Mouse (Mus musculus) kidney, embryonic 15.5 days (tissue): ENCODE measurements around the gene Gm29735. TPM values are rescaled to one million over a fixed set of nuclear protein-coding genes. Genes with fewer than 3 reads are reported as not detected.
"Not testable (repeated sequence)": the region's sequence is repeated elsewhere in the genome, so short reads cannot be mapped to it uniquely, and the experiment has no call there.

Experiments used
- ATAC-seq: fragments of 200-750 bp; cut with Nextera tagmentation; replicated peaks from 2 replicates; pipeline ENCODE4 v1.8.0; 2017; ENCODE audit warnings: moderate TSS enrichment; ENCODE audit not compliant: low FRiP score
- H3K27ac ChIP-seq: fragments of 300-500 bp; sonication (generic); 2 replicates; pipeline ENCODE4 v1.5.1; 2015; ENCODE audit warnings: mild to moderate bottlenecking, inconsistent platforms
- H3K27me3 ChIP-seq: fragments of 300-500 bp; sonication (generic); 2 replicates; pipeline ENCODE4 v1.6.1; 2015; ENCODE audit warnings: inconsistent platforms
- H3K36me3 ChIP-seq: fragments of 300-500 bp; sonication (generic); 2 replicates; pipeline ENCODE4 v1.6.1; 2015; ENCODE audit warnings: inconsistent platforms
- H3K4me1 ChIP-seq: fragments of 300-500 bp; sonication (generic); 2 replicates; pipeline ENCODE4 v1.6.1; 2015; ENCODE audit warnings: inconsistent platforms
- H3K4me2 ChIP-seq: fragments of 300-500 bp; sonication (generic); 2 replicates; pipeline ENCODE4 v1.6.1; 2015; ENCODE audit warnings: moderate library complexity, mild to moderate bottlenecking, inconsistent platforms
- H3K4me3 ChIP-seq: fragments of 300-500 bp; sonication (generic); replicated peaks from 2 replicates; pipeline ENCODE4 v1.5.1; 2015; ENCODE audit warnings: mild to moderate bottlenecking, inconsistent platforms
- H3K9ac ChIP-seq: fragments of 300-500 bp; sonication (generic); 2 replicates; pipeline ENCODE4 v1.6.1; 2015; ENCODE audit warnings: mild to moderate bottlenecking, inconsistent platforms
- H3K9me3 ChIP-seq: fragments of 300-500 bp; sonication (generic); replicated peaks from 2 replicates; pipeline ENCODE4 v1.6.1; 2016; ENCODE audit warnings: inconsistent platforms
- WGBS: fragments of 180-500 bp; shearing (Covaris S2); methylation state at CpG from one replicate; pipeline ENCODE4 v1.1.7; 2015; ENCODE audit warnings: mixed read lengths; 5-methylcytosine and 5-hydroxymethylcytosine counted together
- polyA plus RNA-seq: library from polyadenylated mRNA; unstranded; fragments of >200 nt; fragmentation: Nextera tagmentation; extraction: Ambion mirVana; gene quantifications from 2 replicates; pipeline ENCODE4 v1.2.1, GENCODE M21; 2015

Gene Gm29735
- not detected in 2 replicates for polyA plus RNA-seq

DNA sequence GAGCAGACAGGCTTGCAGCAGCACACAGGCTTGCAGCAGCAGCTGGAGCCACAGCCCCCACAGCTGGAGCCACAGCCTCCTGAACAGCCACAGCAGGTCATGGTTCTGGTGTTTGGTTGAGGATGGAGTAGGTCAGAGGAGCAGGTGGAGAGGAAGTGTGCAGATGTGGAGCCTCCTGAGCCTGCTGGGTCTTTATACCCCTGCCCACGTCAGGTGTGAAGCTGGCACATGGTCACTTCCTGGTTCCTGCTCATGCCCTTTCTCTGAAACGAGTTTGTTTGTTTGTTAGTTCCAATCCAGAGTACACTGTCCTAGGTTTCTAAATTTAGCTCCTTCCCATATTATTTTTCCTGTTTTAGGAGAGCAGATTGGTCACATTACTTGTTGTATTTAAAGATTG lies at the start of gene Gm29735:
Gene Gm29735 (minus strand): TSS at position 101 of the 400 bp plus-strand sequence.
- H3K27ac ChIP-seq, H3K36me3 ChIP-seq, H3K4me3 ChIP-seq, H3K9ac ChIP-seq, ATAC-seq, H3K9me3 ChIP-seq, H3K4me2 ChIP-seq, H3K27me3 ChIP-seq, H3K4me1 ChIP-seq: not testable (repeated sequence)
- WGBS: 32% methylated on average over 2 of the region's 2 CpGs

DNA sequence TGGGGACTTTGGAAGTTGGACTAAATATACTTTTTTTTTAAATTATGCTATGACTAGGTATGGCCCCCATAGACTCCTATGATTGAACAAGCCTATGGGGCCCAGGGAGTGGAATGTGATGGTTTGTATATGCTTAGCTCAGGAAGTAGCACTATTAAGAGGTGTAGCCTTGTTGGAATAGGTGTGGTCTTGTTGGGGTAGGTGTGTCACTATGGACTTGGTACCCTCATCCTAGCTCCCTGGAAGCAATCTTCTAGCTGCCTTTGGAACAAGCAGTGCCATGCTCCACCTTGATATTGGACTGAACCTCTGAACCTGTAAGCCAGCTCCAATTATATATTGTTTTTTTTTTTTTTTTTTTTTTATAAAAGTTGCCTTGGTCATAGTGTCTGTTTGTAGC lies 48.6 kb upstream of the Gm29735 start:
- no peaks in the 10 kb centered on the region for H3K27me3 ChIP-seq
- ATAC-seq: no peak
- no peaks in the 10 kb centered on the region for H3K4me1 ChIP-seq
- no peak overlapping the region for H3K9ac ChIP-seq
- H3K4me2 ChIP-seq: no peak overlapping the region
- H3K9me3 ChIP-seq: no peaks in the 10 kb centered on the region
- H3K4me3 ChIP-seq: no peak overlapping the region
- no peak overlapping the region for H3K27ac ChIP-seq
- no peaks in the 10 kb centered on the region for H3K36me3 ChIP-seq

DNA sequence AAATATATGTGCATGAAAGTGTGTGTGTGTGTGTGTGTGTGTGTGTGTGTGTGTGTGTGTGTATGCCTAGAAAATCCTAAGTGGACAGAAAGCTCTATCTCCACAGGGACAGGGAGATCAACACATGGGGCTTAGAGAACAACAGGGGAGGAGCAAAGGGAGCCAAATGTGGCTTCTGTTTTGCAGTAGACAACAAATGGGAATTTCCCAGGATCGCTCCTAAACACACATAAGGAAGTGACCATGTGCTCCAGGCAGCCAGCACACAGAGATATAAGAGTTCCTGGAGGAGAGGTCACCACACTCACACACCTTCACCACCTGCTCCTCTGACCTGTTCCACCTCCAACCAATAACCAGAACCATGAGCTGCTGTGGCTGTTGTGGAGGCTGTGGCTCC lies 44.2 kb upstream of the Gm29735 start, which contains the start of gene Krtap5-3:
Gene Krtap5-3 (plus strand): TSS at position 301 of the 400 bp plus-strand sequence.
- Histone ChIP-seq H3K36me3 (no peaks in the 10 kb centered on the region), H3K4me1 (no peaks in the 10 kb centered on the region), H3K9me3 (no peaks in the 10 kb centered on the region), H3K27ac (no peak within 1 kb of the TSS), H3K9ac (no peak within 1 kb of the TSS), H3K27me3 (no peaks in the 10 kb centered on the region), H3K4me3 (no peak within 1 kb of the TSS), H3K4me2 (no peak within 1 kb of the TSS)
- WGBS: 10% methylated on average over 1 of the region's 1 CpGs
- no peak for ATAC-seq

DNA sequence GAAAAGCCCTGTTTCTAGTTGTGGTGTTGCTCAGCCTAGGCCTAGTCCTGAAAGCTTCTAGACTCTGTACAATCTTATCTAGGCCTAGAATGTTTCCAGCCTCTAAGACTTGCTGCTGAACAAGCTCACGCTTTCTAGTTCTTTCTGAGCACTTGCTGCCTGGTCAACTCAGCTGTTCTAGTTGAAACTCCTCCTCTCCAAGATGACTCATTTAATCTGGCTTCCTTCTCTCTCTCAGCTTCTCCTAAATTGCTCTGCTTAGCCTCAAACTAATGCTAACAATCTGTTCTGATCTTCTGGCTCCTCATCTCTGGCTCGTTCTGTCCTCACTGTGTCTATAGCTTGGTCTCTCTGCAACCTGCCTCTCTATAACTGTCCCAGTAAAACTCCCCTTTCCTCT lies 41.8 kb upstream of the Gm29735 start:
- H3K4me1 ChIP-seq: no peaks in the 10 kb centered on the region
- no peak overlapping the region for H3K4me2 ChIP-seq
- H3K4me3 ChIP-seq: no peak overlapping the region
- no peaks in the 10 kb centered on the region for H3K27me3 ChIP-seq
- H3K36me3 ChIP-seq: no peaks in the 10 kb centered on the region
- no peak for ATAC-seq
- no peak overlapping the region for H3K27ac ChIP-seq
- WGBS: 80% methylated on average over 2 of the region's 2 CpGs
- H3K9ac ChIP-seq: no peak overlapping the region
- no peaks in the 10 kb centered on the region for H3K9me3 ChIP-seq

DNA sequence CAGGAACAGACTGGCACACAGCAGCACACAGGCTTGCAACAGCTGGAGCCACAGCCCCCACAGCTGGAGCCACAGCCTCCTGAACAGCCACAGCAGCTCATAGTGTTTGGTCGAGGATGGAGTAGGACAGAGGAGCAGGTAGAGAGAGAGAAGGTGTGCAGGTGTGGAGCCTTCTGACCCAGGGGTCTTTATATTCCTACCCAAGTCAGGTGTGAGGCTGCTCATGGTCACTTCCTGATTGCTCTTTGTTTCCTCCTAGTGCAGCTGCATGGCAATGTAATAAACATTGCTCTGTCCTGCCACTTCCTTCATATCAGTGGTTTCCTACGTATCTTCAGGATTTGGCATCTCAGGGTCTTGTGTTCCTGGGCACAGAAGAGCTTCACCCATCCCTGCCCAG lies 33.4 kb upstream of the Gm29735 start, which contains the start of gene Gm10153:
Gene Gm10153 (minus strand): TSS at position 101 of the 400 bp plus-strand sequence.
- H3K9me3 ChIP-seq: no peaks in the 10 kb centered on the region
- no peak within 1 kb of the TSS for H3K27ac ChIP-seq

DNA sequence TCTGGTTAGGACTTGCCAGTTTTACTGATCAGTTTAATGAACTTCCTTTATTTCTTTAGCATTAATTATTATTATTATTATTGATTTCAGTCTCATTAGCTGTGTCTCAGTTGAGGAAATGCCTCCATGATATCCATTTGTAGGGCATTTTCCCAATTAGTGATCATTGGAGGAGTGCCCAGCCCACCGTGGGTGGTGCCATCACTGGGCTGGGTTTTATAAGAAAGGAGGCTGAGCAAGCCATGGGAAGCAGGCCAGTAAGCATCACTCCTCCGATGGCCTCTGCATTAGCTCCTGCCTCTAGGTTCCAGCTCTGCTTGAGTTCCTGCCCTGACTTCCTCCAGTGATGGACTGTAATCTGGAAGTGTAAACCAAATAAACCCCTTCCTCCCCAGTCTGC lies 31.2 kb upstream of the Gm29735 start:
- no peaks in the 10 kb centered on the region for H3K4me1 ChIP-seq
- 0 out of 2 replicates have a peak, but pooled peaks cover 3% of the 10 kb centered on the region for H3K27me3 ChIP-seq
- H3K36me3 ChIP-seq: no peaks in the 10 kb centered on the region
- H3K4me2 ChIP-seq: no peak overlapping the region
- 67% methylated on average over 2 of the region's 2 CpGs for WGBS
- no peak overlapping the region for H3K27ac ChIP-seq
- no peak for ATAC-seq
- H3K4me3 ChIP-seq: no peak overlapping the region
- H3K9me3 ChIP-seq: no peaks in the 10 kb centered on the region
- no peak overlapping the region for H3K9ac ChIP-seq

More for the DNA sequence above, 33.4 kb upstream of the Gm29735 start, which contains the start of gene Gm10153:
- ATAC-seq: no peak
- WGBS: 44% methylated on average over 2 of the region's 2 CpGs
- Histone ChIP-seq H3K4me2 (no peak within 1 kb of the TSS), H3K36me3 (no peaks in the 10 kb centered on the region), H3K4me3 (no peak within 1 kb of the TSS), H3K27me3 (0 out of 2 replicates have a peak, but pooled peaks cover 3% of the 10 kb centered on the region), H3K4me1 (no peaks in the 10 kb centered on the region), H3K9ac (no peak within 1 kb of the TSS)

DNA sequence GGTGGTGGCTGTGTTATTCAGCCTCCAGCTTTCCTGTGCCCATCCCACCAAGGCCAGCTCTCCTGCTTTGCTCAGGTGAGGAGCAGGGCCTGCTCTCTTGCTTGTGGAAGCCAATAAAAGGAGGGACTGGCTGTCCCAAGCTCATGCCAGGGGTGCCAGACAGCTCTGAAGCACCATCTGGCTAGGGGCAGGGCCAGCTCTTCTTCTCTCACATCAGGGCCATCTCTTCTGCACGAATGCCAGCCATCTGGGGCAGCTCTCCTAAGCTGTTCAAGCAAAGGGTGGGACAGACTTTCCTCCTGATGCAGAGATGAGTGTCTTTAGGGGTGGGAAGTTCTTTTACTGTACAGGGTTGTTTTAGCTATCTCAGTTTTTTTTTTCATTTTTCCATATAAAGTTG lies 24.1 kb upstream of the Gm29735 start:
- ATAC-seq: no peak
- no peak overlapping the region for H3K4me2 ChIP-seq
- no peaks in the 10 kb centered on the region for H3K27me3 ChIP-seq
- no peak overlapping the region for H3K9ac ChIP-seq
- H3K36me3 ChIP-seq: no peaks in the 10 kb centered on the region
- H3K9me3 ChIP-seq: no peaks in the 10 kb centered on the region
- no peak overlapping the region for H3K4me3 ChIP-seq
- no peaks in the 10 kb centered on the region for H3K4me1 ChIP-seq
- no peak overlapping the region for H3K27ac ChIP-seq
- 61% methylated on average over 1 of the region's 1 CpGs for WGBS

DNA sequence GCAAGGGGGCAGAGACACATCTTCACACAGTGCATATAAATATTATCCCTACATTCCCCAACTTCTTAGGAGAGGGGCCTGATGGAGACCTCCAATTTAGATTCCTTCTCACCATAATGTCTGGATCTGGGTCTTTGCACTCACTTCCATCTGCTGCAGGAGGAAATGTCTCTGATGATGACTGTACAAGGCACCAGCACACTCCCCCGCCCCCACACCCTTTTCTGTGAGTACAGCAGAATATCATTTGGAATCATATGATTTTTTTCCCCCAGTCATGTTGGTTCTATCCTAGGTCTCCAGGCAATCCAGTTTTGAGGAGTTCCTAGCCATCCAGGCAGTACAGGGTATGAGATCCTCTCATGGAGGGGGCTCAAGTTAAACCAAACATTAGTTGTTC lies 21.8 kb upstream of the Gm29735 start:
- Histone ChIP-seq H3K9me3 (no peaks in the 10 kb centered on the region), H3K36me3 (no peaks in the 10 kb centered on the region), H3K9ac (no peak overlapping the region), H3K27ac (no peak overlapping the region), H3K4me3 (no peak overlapping the region), H3K4me1 (no peaks in the 10 kb centered on the region), H3K27me3 (no peaks in the 10 kb centered on the region), H3K4me2 (no peak overlapping the region)
- no peak for ATAC-seq
- 83% methylated on average over 1 of the region's 1 CpGs for WGBS

DNA sequence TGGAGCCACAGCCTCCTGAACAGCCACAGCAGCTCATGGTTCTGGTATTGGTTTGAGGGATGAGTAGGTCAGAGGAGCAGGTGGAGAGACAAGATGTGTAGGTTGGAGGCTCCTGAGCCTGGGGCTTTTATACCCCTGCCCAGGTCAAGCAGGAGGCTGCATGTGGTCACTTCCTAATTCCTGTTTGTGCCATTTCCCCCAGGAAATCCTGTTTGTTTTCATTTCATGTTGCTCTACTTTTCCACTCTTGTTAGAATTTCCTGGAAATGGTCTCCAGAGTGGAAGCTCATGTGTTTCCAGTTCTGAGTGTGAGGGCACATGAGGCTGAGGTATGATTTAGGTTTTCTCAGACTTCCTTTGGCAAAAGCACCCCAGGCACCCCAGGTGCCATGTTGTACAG lies 19.0 kb upstream of the Gm29735 start, which contains the start of gene Krtap5-2:
Gene Krtap5-2 (minus strand): TSS at position 101 of the 400 bp plus-strand sequence.
- ATAC-seq, H3K9ac ChIP-seq, H3K9me3 ChIP-seq, H3K36me3 ChIP-seq, H3K4me1 ChIP-seq, H3K27ac ChIP-seq, H3K4me3 ChIP-seq, H3K27me3 ChIP-seq, H3K4me2 ChIP-seq: not testable (repeated sequence)

DNA sequence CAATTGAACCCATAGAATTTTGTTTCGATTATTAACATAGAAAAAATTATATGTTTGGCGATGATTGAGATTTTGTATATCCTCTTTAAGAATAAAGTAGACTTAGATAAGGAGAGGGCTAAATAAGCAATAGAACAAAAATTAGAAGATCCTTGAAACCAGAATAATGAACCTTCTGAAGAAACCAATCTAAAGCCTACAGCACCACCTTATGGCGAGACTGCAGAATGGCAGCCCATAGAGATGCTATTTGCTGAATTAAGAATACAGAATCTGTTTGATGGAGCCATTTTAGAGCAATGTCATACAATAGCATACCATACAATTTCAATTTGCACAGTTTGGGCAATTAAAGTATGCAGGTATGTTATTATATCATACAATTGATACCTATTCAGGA lies 12.9 kb upstream of the Gm29735 start:
- Histone ChIP-seq H3K9ac (no peak overlapping the region), H3K9me3 (no peaks in the 10 kb centered on the region), H3K27me3 (no peaks in the 10 kb centered on the region), H3K4me2 (no peak overlapping the region), H3K36me3 (no peaks in the 10 kb centered on the region), H3K4me1 (no peaks in the 10 kb centered on the region), H3K27ac (no peak overlapping the region), H3K4me3 (no peak overlapping the region)
- ATAC-seq: no peak
- WGBS: 52% methylated on average over 3 of the region's 3 CpGs

DNA sequence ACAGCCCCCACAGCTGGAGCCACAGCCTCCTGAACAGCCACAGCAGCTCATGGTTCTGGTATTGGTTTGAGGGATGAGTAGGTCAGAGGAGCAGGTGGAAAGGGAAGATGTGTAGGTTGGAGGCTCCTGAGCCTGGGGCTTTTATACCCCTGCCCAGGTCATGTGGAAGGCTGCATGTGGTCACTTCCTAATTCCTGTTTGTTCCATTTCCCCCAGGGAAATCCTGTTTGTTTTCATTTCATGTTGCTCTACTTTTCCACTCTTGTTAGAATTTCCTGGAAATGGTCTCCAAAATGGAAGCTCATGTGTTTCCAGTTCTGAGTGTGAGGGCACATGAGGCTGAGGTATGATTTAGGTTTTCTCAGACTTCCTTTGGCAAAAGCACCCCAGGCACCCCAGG lies 8.7 kb upstream of the Gm29735 start, which contains the start of gene Gm4553:
Gene Gm4553 (minus strand): TSS at position 101 of the 400 bp plus-strand sequence.
- not testable (repeated sequence) for H3K9ac ChIP-seq, H3K36me3 ChIP-seq, H3K4me3 ChIP-seq, H3K9me3 ChIP-seq, H3K27ac ChIP-seq, H3K4me2 ChIP-seq, H3K4me1 ChIP-seq, H3K27me3 ChIP-seq, ATAC-seq

DNA sequence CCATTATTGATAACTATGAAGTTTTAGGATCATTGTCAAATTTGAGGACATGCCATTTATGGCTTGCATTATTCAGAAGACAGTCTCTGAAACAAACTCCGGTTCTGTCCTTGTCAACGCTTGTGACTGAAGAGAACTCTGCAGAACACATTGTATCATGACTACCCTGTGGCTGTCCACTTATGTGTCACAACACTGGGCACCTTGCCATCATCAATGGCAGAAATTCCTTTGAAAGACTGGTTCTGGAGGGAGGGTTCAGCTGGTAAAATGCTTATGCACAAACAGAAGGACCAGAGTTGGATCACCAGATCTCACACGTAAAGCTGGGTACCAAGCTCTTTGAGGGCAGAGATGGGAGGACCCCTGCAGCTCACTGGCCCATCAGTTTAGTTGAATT lies 2.5 kb upstream of the Gm29735 start:
- no peak overlapping the region for H3K27ac ChIP-seq
- WGBS: 93% methylated on average over 3 of the region's 3 CpGs
- H3K4me3 ChIP-seq: no peak overlapping the region
- ATAC-seq: no peak
- H3K4me2 ChIP-seq: no peak overlapping the region
- no peak overlapping the region for H3K9ac ChIP-seq
- H3K9me3 ChIP-seq: no peaks in the 10 kb centered on the region
- H3K4me1 ChIP-seq: no peaks in the 10 kb centered on the region
- no peaks in the 10 kb centered on the region for H3K27me3 ChIP-seq
- H3K36me3 ChIP-seq: no peaks in the 10 kb centered on the region

DNA sequence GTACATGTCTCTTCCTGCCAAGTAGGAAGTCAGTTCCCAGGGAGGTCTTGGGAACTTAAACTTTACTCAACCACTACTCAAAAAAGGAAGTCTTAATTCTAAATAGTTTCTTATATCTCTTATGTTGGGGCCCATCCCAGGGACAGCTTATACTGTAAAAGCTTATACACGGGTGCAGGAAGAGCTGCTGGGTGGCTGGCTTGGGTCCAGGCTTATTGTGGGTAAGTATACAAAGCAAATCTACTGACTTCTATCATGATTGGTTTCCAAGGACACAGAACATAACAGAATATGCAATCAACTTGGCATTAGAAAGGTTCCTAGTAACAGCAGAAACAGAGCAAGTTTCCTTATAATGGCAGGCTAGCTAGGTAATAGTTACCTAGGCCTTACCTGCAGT lies 1.6 kb downstream of the Gm29735 start:
- Histone ChIP-seq H3K27ac (no peak overlapping the region), H3K4me1 (no peaks in the 10 kb centered on the region), H3K9ac (no peak overlapping the region), H3K36me3 (no peaks in the 10 kb centered on the region), H3K27me3 (no peaks in the 10 kb centered on the region), H3K9me3 (no peaks in the 10 kb centered on the region), H3K4me3 (no peak overlapping the region), H3K4me2 (no peak overlapping the region)
- no peak for ATAC-seq
- whole genome bisulfite sequencing: 73% methylated on average over 1 of the region's 1 CpGs
